Mouse (Mus musculus) inflammation-experienced regulatory T-cells, adult 6 months (primary cell): ENCODE data around the gene Parm1. TPM values are rescaled to one million over a fixed set of nuclear protein-coding genes. Genes with fewer than 3 reads are reported as not detected.

Source experiments
- ATAC-seq: one replicate; pipeline ENCODE4 v1.8.0; 2017
- polyA plus RNA-seq, 3 experiments: library from polyadenylated mRNA; unstranded; fragments of 100-300 nt; shearing (Covaris generic); gene quantifications; one replicate each; pipeline ENCODE4 v1.2.1; 2017

Gene Parm1
- polyA plus RNA-seq, 3 experiments from 2014 or later = 0.07 TPM; not detected in 2

GRCm38 (mm10) chr5:91654331-91655048 is 137.1 kb downstream of the Parm1 start:
- no peak for ATAC-seq

- ATAC-seq = no peak
Measured at GRCm38 (mm10) chr5:91655263-91655662, 137.8 kb downstream of the Parm1 start.

DNA sequence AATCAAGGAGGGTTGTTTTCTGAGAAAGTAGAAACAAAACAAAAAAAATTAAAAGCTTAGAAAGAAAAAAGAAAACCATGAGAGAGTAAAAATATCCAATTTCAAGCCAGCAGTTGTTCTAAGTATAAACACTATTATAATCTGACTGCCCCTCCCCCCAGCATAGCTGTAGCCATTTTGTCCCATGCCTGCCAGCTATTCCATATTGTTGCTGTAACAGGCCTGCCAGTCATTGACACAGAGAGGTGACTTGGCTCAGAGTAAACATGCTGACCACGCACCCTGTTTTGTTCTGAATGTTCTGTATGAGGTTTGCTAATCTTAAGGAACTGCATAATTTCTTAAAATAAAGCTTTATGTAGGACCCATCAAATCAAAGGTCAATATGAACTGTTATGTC is 145.3 kb downstream of the Parm1 start:
- no peak for ATAC-seq

- ATAC-seq = no peak
Measured at GRCm38 (mm10) chr5:91667127-91667526, 149.7 kb downstream of the Parm1 start.

GRCm38 (mm10) chr5:91669235-91669634 is 151.8 kb downstream of the Parm1 start:
- no peak for ATAC-seq

Other genes starting within 250 kb of the Parm1 start
- gene Btc, start 114.6 kb upstream of the Parm1 start, polyA plus RNA-seq = under 1 TPM; 0.16 to 0.36 (median 0.20) TPM